Mouse (Mus musculus) T-helper 2 cell (primary cell): Measurements from ENCODE around the gene Dnm2.

Experiments
- in situ Hi-C: fragments of 300-600 bp; cut with MboI, MseI; formaldehyde crosslinking; loops from one replicate; pipeline ENCODE4 v1.15.1; 2025; ENCODE audit warnings: high pct_unique_total_duplicates

Gene Dnm2

GRCm38 (mm10) chr9:21424631-21425555, at the start of gene Dnm2:
Dnm2 (plus strand) TSS chr9:21424908.
- in situ Hi-C loops, result no loop called here

DNA sequence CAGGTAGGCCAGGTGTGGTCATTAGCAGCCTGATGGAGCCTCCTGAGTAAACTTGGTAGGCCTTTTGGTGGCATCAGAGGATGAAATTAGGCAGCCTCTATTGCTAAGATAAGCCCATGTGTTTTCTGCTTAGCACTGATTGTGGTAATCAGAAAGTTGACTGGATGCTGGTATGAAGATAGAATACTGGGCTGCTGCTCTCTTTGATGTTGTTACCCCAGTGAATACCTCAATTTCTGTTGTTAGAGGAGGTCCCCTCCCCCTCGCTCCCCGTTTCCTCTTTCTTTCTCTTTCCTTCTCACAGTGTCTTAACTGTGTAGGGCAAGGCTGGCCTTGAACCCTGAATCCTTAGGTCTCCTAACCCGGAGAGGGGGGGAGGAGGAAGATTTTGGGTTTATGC, 45.5 kb upstream of the Dnm2 start:
- in situ Hi-C loops, result no loop called here

GRCm38 (mm10) chr9:21380868-21381267, 43.8 kb upstream of the Dnm2 start:
- in situ Hi-C loops, result loop anchor here (10.0 kb wide), 1 partner anchor 984 kb away; no protein-coding TSS in a partner anchor

DNA sequence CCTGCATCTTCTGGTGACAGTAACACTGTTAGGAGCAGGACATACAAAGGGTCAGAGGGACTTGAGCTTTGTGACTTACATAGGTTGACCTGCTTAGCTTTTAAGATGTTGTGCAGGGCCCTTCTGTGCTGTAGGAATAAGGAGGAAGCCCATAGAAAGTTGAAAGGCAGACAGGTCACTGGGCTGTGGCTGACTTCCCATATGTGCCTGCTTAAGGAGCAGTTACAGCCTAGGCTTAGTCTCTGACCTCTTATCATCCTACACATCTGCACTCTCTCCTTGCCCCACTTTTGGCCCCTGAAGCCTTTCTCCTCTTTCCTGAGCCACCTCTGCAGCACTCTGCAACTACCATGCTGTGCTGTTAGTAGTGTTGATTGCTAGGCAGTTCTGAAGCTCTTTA, 40.7 kb upstream of the Dnm2 start:
- in situ Hi-C loops, result loop anchor here (10.0 kb wide), 1 partner anchor 981 kb away; no protein-coding TSS in a partner anchor

DNA sequence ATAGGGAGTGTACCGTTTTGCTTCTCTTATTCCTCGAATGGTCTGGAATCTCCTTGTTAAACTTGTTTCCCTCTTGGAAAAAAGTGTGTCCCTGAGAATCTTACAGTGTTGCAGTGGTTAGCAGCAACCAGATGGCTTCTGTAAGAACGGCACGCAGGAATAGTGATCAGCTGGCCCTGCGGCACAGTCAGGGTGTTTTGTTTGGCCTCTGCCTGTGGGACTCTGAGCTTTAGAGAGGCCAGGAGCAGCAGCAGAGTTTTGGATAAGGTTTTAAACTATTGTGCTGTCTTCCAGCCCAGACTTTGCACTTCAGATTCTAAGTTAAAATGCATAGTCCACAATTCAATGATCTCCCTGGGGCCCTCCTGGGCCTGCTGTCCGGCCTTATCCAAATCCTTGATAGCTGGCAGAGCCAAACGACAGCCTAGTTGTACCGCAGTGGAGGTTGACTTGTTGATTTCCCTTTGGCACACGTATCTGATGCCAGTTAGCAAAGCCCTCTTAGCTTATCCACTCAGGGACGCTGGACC, 32.0 kb upstream of the Dnm2 start:
- in situ Hi-C loops, result no loop called here

DNA sequence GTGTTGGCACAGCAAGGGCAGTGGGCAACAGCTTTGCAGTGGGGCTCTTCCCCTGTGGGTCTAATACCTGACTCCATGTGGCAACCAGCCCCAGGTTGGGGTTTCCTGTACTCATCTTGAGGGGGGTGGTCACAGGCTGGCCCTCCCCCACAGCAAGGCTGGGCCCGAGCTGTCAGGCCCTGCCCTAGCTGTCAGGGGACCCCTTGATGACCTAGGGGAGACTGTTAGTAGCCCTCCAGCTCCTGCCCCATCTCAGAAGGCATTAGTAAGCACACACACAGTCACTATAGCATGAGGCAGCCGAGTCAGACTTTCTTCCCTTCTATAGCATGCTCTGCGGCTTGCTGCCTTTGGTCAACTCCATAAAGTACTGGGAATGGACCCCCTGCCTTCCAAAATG, 29.0 kb upstream of the Dnm2 start:
- in situ Hi-C loops, result no loop called here

DNA sequence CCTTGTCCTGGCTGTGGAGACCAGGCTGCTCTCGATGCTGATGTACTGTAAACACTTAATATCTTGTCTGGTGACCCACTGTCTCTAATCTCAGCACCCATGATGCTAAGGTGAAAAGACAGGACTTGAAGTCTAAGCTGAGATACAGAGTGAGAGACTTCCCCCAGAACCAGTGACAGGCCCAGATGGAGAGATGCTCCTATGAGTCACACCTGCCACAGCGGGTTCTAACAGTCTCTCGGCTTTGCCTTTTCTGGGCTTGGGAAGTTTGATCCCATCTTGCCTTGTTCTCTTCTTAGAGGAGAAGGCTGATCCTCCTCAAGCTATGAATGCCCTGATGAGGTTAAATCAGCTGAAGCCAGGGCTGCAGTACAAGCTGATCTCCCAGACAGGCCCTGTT, 27.5 kb upstream of the Dnm2 start:
- in situ Hi-C loops, result no loop called here

DNA sequence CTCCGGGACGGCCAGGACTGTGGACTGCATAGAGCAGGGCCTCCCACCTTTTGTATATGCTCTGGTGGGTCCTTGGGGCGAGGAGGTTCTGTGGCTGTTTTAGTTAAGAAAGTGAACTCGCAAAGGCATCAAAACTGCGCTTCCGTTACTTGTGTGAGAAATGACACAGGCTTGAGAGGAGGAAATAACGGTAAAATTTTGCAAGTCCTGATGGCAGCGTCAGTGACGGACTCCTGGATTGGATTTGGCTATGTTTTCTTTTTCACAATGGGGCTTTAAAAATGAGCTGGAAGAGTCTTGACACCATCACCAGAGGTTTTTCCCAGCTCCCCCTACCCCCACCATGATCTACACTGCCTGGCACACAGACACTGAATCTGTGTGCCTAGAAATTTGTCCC, 23.7 kb upstream of the Dnm2 start:
- in situ Hi-C loops, result no loop called here

DNA sequence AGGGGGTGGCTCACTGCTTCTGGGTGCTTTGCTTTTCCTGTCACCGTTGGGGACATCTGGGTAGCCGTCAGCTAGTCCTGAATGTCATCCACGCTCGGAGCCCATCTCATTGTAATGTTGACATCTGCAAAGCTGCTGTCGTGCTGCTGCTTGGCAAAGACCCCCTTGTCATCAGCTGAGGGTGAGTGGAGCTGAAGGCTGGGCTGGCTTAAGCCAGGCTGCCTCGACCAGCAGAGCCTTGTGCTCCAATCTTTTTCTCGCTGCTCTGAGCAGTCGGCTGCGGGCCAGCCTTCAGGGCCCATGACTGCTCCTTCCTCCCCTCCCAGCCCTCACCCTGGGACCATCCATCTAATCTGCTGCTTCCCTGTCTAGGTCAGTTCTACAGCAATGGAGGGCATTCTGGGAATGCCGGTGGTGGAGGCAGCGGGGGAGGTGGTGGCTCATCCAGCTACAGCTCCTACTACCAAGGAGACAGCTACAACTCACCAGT, 21.9 kb upstream of the Dnm2 start:
- in situ Hi-C loops, result no loop called here

DNA sequence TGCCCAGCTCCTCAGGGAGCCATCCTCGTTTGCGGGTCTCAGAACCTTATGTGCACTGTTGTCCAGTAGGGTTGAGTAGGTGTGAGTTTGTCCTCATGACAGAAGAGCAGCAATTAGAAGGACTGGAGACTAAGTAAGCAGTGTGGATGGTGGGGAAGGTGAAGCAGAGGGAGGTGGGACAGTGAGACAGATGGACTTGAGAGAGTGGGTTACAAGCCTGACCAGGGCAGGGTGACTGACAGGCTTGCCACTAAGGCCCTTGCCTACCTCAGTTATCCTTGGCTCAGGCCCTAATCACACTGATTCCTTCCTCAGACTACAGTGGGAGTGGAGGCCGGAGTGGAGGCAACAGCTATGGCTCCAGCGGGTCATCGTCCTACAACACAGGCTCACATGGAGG, 21.0 kb upstream of the Dnm2 start:
- in situ Hi-C loops, result no loop called here

- in situ Hi-C loops, result no loop called here
These were observed 19.2 kb upstream of the Dnm2 start for GRCm38 (mm10) chr9:21405525-21405924.

DNA sequence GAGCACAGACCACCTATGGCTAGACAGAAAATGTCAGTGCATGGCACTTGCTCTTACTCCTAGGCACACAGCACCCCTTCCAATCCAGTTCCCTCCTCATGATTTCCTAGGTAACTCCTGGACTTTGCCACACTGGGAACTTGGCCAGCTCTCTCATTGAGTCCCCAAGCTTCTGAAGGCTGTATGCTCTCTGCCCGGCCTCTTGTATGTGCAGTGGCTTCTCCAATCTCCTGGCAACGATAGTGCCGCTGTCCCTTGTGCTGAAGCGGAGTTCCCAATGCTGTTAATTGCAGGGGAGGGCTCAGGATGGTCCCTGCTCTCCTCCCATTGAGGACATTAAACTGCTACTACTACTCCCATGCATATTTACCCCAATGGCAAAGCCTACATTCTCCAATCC, 16.8 kb upstream of the Dnm2 start:
- in situ Hi-C loops, result no loop called here

DNA sequence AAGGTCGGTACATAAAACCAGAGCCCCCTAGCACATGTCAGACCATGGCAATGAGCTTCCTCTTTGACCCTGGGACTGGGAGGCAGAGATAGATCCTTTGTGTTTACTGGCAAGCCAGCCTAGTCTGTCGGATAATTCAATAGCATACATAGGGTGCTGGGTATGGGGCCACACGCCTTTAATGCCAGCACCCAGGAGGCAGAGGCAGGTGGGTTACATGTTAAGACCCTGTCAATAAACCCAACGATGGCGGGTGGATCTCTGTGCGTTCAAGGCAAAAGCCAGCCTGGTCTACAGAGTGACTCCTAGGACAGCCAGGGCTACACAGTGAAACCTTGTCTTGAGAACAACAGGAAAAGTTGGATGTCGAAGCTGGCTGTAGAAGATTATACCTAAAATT, 16.1 kb upstream of the Dnm2 start:
- in situ Hi-C loops, result no loop called here

DNA sequence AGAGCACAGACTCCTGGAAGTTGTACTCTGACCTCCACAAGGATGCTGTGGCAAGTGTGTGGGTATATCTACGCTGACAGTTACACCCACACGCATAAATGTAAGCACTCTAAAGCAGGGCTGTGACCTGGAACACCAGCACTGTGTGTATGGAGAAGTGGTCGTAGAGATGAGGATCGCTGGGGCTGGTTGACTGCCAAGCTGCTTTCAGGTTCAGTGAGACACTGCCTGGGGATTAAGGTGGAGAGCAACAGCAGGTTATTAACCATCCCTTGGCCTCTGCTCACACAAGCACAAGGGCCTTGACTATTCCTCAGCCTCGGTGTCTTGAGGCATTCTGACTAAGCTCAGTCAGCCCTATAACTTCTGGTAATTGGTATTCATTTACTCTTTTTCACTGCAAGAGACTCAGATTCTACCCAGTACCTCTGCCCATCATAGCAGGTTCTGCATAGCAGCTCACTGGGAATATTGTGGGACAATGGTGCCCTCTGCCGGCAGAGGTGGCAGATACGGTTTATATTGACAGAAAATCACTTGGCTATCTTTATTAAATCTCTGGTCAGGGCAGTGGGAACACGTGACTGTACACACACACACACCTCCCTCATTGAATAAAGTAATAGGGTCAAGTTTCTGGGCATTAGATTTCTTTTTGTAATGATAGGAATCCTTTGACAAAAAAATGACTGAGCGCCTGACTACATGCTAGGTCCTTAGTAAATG, 15.0 kb upstream of the Dnm2 start:
- in situ Hi-C loops, result loop anchor here (5.0 kb wide), 2 partner anchors 42 to 53 kb away; partner anchors contain the start of gene Ilf3

GRCm38 (mm10) chr9:21411669-21412550, 12.8 kb upstream of the Dnm2 start, which contains the start of gene Qtrt1:
Qtrt1 (plus strand) TSS chr9:21411837.
- in situ Hi-C loops, result loop anchor here (5.0 kb wide), 2 partner anchors 45 to 50 kb away; partner anchors contain the start of gene Ilf3

- in situ Hi-C loops, result no loop called here
These were observed 6.8 kb upstream of the Dnm2 start for GRCm38 (mm10) chr9:21417866-21418265.

GRCm38 (mm10) chr9:21419646-21420045, 5.1 kb upstream of the Dnm2 start:
- in situ Hi-C loops, result no loop called here

- in situ Hi-C loops, result no loop called here
These were observed 843 bp downstream of the Dnm2 start for GRCm38 (mm10) chr9:21425556-21425945.

DNA sequence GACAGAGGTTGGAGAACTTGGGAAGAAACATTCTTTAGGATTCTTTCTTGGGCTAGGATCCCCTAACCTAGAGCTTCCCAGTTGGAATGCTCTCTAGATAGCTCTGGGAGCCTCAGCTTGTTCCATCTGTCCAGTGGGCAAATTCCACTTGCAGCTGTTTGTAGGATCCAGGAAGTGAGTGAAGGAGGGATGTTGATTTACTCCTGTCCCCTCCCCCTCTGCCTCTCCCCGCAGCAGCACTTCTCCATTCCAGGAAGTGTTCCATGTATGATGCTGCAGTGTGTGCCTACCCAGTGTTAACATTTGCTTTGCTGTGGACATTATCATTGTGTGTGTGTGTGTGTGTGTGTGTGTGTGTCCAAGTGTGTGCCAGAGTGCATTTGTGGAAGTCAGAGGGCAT, 1.3 kb downstream of the Dnm2 start:
- in situ Hi-C loops, result no loop called here

DNA sequence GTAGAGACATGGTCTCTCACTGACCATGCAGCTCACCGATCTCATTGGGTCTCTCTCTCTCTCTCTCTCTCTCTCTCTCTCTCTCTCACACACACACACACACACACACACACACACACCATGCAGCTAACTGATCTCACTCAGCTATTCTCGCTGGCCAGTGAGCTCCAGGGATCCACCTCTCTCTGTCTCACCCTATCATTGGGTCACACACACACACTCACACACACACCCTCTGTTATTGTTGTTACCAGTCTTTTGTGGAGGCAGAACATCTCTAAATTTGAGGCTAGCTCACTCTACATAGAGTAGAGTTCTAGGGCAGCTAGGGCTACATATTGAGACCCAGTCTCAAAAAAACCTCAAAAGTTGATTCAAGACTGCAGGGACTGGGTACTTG, 1.8 kb downstream of the Dnm2 start:
- in situ Hi-C loops, result no loop called here

- in situ Hi-C loops, result no loop called here
These were observed 3.1 kb downstream of the Dnm2 start for GRCm38 (mm10) chr9:21427773-21428172.
